Mouse (Mus musculus): ENCODE data around the gene Agpat4.

Agpat4 gene

DNA sequence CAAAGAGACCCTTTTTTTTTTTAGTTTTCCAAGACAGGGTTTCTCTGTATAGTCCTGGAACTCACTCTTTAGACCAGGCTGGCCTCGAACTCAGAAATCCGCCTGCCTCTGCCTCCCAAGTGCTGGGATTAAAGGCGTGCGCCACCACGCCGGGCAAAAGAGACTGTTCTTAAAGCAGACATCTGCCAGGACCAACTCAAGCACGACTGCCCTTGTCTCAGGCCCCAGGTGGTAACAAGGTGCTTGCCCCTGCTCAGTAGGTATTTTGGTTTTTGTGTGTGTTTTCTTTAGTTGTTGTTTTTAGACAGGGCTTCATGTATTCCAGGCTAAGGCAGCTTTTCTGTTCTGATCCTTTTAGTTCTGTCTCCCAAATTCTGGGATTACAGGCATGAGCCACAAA, 43.4 kb downstream of the Agpat4 start:
- no peak for DNase-seq

DNA sequence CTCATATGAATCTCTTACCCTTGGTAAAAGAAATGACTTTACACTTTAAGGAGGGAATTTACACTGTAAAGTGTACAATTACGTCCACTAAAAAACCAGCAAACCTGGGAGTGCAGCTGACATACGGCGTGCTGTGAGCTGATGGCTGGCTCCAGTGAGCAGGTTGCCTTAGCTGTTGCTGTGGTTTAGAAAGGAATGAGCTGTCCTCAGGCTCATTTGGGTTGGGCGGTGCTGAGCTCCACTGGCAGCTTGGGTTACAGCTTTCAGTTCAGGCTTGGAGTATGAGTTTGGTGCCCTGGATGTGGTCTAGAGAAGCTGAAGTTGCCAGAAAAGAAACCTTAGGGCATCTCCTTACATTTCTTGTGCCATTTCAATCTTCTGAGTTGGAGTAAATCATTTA, 44.3 kb downstream of the Agpat4 start:
- no peak for DNase-seq

DNA sequence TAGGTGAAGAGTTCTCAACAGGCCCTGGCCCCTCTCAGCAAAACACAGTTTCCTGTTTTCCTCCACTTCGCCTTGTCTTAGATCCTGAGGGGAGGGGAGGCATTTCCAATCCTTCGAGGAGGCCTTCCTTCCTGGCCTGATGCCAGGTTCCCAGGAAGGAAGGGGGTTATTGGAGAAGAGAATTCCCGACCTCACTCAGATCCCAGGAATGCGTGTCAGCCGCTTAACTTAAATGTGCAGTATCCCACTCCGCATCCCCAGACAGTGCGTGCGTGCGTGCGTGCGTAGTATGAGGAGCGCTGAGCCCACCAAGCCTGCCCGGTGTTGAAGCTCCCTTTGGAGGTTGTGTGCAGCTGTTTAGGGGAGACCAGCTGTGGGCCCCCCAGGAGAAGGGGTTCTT, 44.9 kb downstream of the Agpat4 start:
- DNase-seq = no peak

DNA sequence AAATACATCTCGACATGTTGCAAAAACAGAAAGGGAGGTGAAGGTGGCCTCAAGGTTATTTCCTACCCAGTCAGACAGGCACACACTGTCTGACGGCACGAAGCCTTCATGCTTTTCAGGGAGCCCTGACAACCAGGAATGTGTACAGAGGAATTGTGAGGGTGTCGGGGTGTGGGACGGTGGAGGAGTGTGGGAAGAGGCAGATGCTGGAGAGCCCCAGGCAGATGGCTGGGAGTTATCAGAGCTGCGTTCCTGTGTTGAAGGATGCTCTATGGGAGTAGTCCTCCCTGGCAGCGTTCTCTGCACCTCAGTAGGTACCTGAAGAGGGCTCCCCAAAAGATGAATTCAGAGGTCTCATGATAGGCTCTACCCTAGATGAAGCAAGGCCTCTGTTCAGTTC, 45.4 kb downstream of the Agpat4 start:
- DNase-seq = no peak

DNA sequence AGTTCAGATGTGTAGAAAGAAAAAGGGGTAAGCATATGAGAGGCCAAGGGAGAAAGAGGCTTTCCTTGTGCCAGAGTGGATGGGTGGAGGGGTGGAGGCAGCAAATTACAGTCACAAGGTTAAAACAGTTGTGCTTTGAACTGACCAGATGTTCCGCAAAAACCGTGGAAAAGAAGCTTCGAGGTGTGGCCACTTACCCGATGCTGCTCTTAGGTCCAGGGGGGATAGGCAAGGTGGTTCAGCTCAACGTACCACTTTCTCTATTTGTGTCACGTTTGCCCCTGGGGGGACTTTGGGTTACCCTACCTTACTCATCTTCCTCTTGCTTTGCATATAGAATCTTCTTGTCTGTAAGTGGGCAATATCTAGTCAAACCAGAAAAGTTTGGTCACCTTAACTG, 46.0 kb downstream of the Agpat4 start:
- DNase-seq = no peak

DNA sequence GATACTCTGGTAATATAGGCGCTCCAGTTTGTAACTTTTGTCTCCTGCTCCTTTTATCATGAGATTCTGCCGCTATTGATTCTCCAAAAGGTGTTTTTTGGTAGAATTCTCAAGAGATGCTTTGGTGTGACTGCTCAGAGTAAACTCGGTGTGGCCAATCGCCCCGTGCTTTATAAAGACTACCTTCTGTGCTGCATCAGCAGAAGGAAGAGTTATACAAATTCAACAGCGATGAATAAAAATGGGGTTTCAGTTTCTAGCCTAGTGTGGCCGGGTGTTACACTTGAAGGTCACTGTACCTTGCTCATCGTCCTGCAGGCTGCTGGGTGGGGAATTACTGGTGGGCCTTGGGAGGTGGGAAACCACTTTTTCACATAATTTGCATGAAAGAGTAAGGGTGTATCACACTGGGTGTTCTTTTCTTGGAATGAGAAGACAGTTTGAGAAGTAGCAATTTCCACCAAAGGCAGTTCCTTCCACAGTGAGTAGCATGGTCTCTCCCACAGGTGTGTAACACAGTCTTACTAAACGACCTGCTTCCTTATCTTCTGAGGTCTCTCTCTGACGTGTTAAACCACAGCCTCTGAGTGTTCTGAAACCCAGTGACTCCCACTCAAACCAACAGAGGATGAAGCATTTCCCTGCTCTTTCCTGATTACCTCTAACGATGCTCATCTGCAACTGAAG, 46.6 kb downstream of the Agpat4 start:
- DNase-seq = no peak

DNA sequence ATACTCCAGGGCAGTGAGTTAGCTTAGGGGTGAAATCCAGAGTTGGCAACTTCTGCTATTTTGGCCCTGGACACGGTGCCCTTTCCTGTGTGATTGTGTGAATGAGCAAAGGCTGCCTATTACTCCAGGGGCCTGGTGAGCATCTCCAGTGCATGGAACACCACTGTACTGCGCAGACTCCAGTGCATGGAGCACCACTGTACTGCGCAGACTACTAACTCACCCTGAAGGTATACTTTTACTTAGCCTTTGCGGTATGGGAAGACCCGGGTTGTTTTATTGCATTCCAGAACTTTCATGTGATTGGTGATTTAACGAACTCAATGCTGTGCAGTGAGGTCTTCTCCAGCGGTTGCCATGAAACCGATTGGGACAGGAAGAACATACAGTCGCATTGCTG, 47.2 kb downstream of the Agpat4 start:
- no peak for DNase-seq

DNA sequence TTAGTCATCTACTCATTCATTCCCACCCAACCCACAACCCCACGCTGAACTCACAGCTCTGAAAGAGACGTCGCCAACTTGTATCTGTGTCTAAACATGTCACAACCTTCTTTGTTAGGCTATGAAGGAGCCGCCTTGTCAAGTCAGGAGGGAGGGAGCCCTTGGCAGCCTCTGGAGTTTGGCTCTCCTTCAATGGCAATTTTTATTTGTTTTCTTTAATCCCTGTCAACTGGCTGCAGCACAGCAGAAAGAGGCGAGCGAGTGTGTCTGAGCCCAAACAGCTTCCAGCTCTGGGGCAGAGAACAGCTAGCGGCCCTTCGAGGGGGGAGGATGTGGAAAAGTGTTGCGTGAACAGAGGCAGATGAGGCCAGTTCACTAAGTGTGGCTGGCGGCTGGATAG, 50.0 kb downstream of the Agpat4 start:
- DNase-seq = peak; percentile 57

DNA sequence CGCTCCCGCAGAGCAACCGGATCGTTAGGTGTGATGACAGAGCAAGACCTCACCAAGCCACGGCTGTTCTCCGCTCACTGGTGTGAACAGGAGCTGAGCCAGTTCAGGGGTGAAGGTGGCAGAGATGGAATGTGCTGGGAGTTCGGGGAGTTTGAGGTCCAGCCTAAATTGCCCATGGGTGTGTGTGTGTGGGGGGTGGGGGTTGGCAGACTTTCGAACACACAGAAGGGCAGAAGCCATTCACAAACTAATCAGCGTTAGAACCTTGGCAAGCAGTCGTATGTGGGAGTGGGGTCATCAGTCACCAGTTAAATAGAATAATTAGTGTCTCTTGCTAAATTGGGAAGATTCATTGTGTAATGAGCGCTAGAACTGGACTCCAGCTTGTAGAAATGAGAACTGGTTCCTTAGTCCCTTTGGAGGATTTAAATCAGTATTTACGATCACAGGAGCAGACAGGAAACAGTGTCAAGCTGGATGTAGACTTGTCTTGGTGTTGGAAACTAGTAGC, 50.9 kb downstream of the Agpat4 start:
- no peak for DNase-seq

DNA sequence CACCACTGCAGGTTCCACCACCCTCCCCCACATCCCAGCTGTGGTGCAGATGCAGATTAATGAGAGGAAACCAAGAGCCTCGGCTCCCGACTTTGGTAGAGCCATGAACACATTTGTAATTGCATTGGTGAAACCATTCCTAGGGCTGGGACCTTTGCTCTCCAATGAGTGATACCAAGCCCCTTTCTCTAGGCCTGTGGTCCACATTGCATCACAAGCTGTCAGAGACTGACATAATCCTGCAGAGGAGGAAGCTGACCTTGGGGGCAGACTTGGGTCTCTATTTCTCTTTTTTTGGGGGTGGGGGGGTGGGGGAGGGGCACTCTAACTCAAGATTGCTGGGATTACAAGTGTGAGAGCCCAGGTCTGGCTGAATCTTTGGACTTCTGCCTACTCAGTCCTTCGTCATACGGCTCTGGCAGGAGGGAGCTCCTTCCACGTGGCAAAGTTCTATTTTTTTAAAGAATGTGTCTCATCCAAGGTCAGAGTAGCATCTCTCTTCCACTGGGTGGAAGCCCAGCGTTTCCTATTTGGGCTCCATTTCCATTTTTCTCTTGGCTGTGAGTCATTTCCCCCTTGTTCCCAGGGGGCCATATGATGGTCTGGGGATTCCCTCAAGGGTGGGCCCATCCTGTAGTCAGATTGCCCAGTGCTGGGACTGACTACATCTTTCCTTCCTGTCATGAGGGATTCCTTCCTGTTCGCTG, 52.4 kb downstream of the Agpat4 start:
- DNase-seq = no peak

DNA sequence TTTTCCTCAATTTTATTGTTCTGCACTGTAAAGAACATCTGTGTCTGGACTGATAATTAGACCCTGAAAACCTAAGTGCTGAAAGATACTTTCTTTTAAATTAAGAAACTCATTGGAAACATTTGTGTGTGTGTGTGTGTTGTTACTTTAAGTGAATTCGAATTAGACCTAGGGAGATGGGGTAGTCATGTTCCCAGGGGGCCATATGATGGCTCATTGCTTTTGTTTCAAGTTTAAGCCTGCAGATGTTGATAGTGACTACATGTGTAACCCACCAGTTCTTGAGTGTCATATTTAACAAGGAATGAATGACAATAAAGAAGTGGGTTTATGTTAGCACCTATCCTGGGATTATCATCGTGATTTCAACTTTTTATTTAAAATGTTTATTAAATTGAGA, 53.2 kb downstream of the Agpat4 start:
- DNase-seq = no peak

DNA sequence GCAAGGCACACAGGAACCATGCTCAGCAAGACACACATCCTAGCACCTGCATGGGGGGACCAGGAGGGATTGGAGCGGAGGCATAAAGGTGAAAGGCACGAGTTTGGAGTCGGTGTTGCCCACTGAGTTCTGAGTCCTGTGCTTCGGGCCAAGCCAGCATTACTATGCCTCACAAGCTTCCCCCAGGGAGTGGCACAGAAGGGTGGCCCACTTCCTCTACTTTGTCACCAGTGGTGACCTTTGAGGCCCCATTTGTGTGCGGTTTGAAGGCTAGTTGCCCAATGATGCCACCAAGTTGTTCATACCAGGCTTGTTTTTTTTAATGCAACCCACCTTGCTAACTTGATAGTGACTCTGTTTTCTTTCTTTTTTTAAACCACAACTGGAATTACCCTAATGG, 55.7 kb downstream of the Agpat4 start:
- no peak for DNase-seq

DNA sequence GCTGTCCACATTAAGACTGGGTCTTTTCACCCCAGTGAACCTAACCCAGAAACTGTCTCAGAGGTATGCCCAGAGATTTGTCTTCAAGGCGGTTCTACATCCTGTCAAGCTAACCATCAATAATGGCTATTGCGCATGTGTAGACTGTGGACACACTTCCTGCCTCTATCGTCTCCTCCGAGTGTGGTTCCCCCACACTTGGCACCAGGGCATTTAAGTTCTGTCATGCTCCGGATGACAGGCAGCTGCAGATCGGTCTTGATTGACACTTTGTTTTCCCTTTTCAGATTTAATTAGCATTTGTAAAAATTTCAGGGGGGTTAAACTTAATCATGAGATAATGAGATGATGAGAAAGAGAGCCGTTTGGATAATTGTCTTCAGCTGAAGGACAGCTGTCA, 56.4 kb downstream of the Agpat4 start:
- no peak for DNase-seq

DNA sequence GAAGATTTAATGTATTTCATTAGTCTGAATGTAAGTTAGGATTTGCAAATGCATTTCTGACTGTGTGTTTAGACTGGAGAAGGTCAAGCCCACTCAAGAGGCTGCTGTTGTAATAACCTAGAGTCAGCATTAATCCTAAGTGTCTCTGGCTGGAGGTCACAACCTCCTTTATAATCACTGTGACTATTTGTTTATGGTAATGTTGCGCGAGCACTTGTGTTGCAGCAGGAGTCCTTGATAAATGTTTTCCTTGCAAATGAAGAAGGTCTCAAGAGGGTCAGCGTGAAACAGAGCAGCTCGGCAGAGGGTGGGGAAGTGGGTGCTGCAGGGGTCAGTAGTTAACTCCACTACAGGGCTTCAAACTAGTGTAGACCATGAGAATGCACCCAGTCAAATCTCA, 57.1 kb downstream of the Agpat4 start:
- no peak for DNase-seq

DNA sequence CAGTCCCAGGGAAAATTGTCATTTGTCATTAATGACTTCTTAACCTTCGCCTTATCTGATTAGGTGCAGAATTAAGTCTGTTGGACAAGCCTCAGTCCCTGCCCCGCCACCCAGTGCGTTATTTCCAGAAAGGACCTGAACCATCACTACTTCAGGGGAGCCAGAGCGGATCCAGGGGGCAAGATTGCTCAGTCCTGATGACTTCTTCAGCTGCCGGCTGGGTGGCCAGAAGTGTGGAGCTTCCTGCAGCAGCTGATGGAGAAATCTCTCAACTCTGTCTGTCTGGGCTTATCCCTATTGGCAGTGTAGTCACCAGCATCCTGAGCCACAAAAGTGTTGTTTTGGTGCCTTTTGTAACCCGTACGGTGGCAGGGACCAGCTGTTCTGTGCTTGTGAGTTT, 60.8 kb downstream of the Agpat4 start:
- no peak for DNase-seq

DNA sequence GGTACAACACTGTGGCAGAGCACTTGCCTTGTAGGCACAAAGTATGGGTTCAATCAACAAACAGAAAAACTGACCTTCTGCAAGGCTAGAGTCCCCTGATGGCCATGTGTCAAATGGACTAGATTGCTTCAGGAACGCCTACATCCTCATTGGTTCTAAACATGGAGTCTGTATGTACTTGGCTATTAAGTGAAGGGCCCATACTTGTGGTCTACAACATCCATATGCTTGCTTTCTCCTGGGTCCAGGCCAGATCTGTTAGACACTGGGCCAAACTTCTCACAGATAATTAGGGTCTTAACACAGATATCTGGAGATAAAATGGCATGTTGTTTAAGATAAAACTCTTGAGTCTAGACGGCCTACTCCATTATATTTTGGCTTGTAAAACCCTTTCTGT, 61.3 kb downstream of the Agpat4 start:
- no peak for DNase-seq

DNA sequence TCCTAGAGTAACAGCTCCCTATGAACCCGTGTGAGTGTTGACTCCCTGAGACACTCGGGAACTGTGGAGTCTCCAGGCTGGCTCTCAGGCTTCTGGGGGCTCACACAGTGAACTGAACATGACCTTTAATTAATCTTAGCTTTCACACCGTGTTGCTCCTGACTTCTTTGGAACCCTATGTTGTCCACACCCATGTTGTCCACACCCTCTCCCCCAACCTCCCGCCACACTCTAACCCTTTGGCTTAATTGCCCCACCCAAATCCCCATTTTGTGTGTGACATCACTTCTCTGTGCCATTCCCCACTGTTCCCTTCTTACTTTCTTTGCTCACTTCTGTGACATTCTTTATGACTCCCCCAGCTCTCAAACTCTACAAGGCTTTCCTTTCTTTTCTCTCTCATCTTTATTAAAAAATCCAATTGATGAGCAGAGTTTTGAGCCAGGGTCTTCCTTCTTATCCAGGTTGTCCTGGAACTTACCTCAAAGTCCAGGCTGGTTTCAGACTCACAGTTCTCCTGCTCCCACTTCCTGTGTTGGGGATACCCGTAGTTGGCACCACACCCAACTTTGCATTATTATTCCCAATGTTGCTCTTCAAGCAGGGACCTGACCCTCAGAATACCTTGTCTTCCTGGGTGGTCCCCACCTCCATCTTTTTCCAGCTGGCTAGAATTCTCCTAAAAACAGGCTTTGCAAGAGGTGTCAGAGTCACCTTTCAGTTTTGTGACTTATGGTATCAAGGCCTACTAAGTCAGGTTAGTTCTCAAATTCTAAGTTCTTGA, 64.4 kb downstream of the Agpat4 start:
- DNase-seq = no peak

DNA sequence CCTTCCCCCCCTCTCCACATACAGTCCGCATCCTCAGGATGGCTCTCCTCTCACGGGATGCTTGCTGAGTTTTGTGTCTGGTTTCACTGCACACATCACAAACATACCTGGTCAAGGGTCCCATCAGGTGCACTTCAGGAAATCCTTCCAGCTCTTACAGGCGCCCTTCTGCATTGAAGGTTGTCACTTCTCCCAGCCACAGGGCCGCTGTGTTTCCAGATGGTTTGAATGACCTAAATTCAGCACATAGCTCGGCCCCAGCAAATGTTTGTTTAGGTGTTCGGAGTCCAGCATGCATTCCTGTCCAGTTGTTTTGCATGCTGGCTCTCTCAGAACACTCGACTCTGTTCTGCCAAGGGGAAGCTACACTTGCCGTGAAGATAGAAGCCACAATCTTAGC, 65.8 kb downstream of the Agpat4 start:
- DNase-seq = no peak

DNA sequence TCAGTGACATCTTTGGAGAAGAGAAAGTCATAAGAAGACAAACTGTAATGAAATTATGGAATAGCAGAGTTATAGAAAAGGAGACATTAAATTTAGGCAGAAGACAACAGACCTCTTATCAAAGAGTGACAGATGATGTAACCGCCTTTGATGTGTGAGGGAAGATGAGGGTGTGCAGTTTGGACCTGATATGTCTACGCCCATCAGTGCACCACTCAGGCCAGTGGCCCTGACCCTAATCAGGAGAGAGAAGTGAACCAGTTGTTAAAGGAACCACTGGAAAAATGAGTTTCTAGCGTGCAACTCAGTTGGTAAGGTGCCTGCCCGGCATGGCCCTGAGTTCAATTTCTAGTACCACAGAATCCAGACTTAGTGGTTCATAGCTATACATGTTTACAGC, 67.4 kb downstream of the Agpat4 start:
- no peak for DNase-seq

DNA sequence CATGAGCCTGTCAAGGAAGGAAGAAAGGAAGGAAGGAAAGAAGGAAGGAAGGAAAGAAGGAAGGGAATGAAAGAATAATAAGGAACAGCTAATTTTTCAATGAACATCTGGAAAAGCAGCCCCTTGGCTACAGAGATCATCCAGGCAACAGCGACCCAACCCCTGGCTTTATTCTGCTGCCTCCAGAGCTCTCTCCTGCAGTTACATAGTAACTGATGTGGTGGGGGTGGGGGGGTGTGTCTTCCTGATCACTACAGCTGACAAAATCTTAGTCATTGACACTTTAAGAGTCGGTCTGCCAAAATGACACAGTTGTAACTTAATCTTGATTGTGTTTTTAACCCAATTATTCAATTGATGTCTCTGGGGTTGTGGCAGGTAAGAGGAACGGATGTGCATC, 67.8 kb downstream of the Agpat4 start:
- no peak for DNase-seq

DNA sequence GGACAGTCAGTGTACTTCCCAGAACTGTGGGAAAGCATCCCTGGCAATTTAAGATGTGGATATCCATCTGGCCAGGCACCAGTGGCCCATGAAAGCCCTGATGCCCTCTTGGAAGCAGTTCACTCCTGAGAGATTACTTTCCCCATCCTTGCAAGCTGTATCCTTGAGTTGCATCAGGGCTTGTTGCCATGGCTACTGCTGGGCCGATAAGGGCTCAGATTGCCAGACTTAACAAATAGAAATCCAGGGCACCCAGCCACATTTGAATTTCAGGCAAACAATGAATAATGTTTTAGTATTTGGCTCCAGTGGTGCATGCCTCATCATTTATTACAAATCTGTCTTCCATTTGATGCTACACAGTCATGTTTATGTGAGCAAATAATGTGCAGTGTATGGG, 69.3 kb downstream of the Agpat4 start:
- DNase-seq = no peak

DNA sequence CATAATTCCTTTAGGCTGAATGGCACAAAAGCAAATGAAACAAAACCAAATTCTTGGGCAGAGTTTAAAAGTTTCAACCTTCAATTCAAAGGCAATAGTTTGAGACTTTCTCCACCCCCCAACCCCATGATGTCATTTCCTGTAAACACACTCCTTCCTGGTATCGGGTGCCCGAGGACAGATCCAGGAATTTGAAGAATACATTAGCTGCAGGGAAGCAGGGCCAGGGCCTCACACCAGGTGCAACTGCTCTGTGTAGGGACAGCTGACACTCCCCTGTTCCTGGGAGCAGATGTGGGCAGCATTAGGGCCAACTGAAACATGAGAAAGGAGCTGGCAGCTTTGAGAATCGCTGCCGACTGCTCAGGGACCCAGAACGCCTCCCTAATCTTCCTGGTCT, 76.6 kb downstream of the Agpat4 start:
- no peak for DNase-seq

DNA sequence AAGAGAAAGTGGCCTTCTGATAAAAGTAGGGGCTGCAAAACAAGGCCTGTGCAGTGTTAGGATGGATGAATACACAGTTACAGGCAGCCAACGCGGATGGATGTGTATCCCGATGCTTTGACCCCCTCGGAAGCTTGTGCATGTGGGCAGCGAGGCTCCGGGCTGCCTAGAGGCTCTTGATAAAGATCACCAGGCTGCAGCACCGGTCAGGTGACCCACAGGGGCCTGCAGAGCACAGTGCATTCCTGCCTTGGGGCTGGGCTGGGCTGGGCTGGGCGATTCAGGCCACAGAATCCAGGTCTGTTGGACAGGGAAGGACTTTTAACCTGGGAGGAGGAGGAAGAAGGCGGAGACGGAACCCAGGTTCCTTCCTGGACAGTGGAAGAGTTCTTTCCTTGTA, 77.1 kb downstream of the Agpat4 start:
- DNase-seq = no peak

DNA sequence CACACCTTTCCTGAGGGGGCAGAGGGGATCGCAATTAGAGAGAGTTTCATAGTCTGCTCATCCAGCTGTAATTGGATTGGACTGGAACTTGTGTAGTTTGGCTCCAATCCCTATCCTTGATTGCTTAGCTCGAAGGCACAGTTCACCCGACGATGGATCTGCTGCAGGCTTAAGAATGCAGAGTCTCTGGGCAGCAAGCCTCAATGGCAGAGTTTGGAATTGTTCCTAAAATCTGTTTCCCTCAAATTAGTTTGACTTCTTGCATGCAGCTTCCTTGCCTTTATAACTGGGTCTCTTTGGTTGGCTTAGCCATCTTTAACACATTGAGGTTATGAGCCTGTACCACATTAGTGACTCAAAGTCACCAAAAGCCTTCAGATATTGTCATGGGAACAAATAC, 81.4 kb downstream of the Agpat4 start:
- DNase-seq = no peak
